In genomic region chr10:54040261-54041165, GRCm38 (mm10) we compare ENCODE assay signal across 8 mouse cellular contexts. TPM values are rescaled to one million over a fixed set of nuclear protein-coding genes. Genes with fewer than 3 reads are reported as not detected.
DNase-seq lines count a peak whose midpoint lies in the region; ATAC-seq lines count a peak whose summit lies in the region.

No protein-coding gene starts in this region.

- H3K27me3 ChIP-seq in embryonic facial prominence, embryonic 14.5 days (replicated peaks; ENCODE audit: control insufficient read depth, insufficient read depth, low read length), result no peaks in the 10 kb centered on the region
- no peaks in the 10 kb centered on the region for H3K27me3 ChIP-seq in embryonic facial prominence, embryonic 10.5 days (replicated peaks; ENCODE audit: low read depth, poor library complexity, severe bottlenecking)

- 74% methylated on average over 11 of the region's 11 CpGs for WGBS in embryonic facial prominence, embryonic 14.5 days
- 86% methylated on average over 11 of the region's 11 CpGs for WGBS in embryonic facial prominence, embryonic 10.5 days

- no peaks in the 10 kb centered on the region for H3K36me3 ChIP-seq in embryonic facial prominence, embryonic 14.5 days (ENCODE audit: control insufficient read depth, insufficient read depth, low read length)
- no peaks in the 10 kb centered on the region for H3K36me3 ChIP-seq in embryonic facial prominence, embryonic 10.5 days (replicated peaks)

- no peaks in the 10 kb centered on the region for H3K9me3 ChIP-seq in embryonic facial prominence, embryonic 14.5 days (ENCODE audit: control insufficient read depth, low read length)
- no peaks in the 10 kb centered on the region for H3K9me3 ChIP-seq in embryonic facial prominence, embryonic 10.5 days

- DNase-seq in embryonic facial prominence, embryonic 14.5 days (ENCODE audit: low spot score), result peak; percentile 47
- no peak for DNase-seq in embryonic facial prominence, embryonic 10.5 days (ENCODE audit: low spot score)
- peak; percentile 86 for DNase-seq in 416B (ENCODE audit: low read depth)
- DNase-seq in fibroblast of lung, adult 2 months (ENCODE audit: low read depth), result peak; percentile 68
- peak; percentile 48 to 60 for DNase-seq in left cerebral cortex, postnatal 36 days (ENCODE audit: low spot score in 2 of 2)
- peak; percentile 66 to 73 for DNase-seq in natural killer cell, adult 2 months (ENCODE audit: low spot score in 2 of 2)
- DNase-seq in thymus, postnatal 36 days, result peak; percentile 57 to 60
- DNase-seq in adrenal gland, adult 8-10 months, result no peak

- no peak overlapping the region for H3K4me2 ChIP-seq in embryonic facial prominence, embryonic 14.5 days (ENCODE audit: low read depth, low read length)

- H3K27ac ChIP-seq in embryonic facial prominence, embryonic 14.5 days (replicated peaks; ENCODE audit: low read depth, low read length), result peak overlapping the region; percentile 40; the same call in 1 of the 2 replicates
- no peak overlapping the region; the same call in 1 of the 2 replicates for H3K27ac ChIP-seq in embryonic facial prominence, embryonic 10.5 days (replicated peaks)

- no peak overlapping the region for H3K4me3 ChIP-seq in embryonic facial prominence, embryonic 14.5 days (ENCODE audit: low read depth, low read length)
- H3K4me3 ChIP-seq in embryonic facial prominence, embryonic 10.5 days, result no peak overlapping the region

- no peaks in the 10 kb centered on the region for H3K4me1 ChIP-seq in embryonic facial prominence, embryonic 14.5 days (ENCODE audit: control insufficient read depth, insufficient read depth, low read length)
- no peaks in the 10 kb centered on the region for H3K4me1 ChIP-seq in embryonic facial prominence, embryonic 10.5 days

- no peak for ATAC-seq in embryonic facial prominence, embryonic 14.5 days (ENCODE audit: low read depth)

- intact Hi-C loops in left cerebral cortex, postnatal 36 days (cut with DNase I), result no loop called here

- H3K9ac ChIP-seq in embryonic facial prominence, embryonic 14.5 days (ENCODE audit: low read depth, low read length), result no peak overlapping the region

RNA-seq across cellular contexts. Expression of gene Man1a, which starts 35.9 kb away (rescaled TPM):
- 11.3 and 12.8 TPM in 2 replicates for polyA plus RNA-seq in embryonic facial prominence, embryonic 14.5 days (2014; fragmentation: Nextera tagmentation; extraction: Ambion mirVana)
- polyA plus RNA-seq in embryonic facial prominence, embryonic 10.5 days (2016; fragmentation: Nextera tagmentation; extraction: Ambion mirVana), result 1.7 and 1.9 TPM in 2 replicates
- total RNA-seq in left cerebral cortex, postnatal 36 days (2021), result 10 to 100 TPM; 28.5 TPM
- total RNA-seq in adrenal gland, adult 8-10 months (2022), result 100 to 1,000 TPM in 2 of 4 experiments, 10 to 100 TPM in 2; 21.9 to 151 (median 82.6) TPM

Comparison
In these comparisons a context has a peak if more than half of its experiments do, and no peak if none do; other contexts are left out.
1. DNase-seq: peak in embryonic facial prominence, embryonic 14.5 days (single experiment), 416B (single experiment), fibroblast of lung, adult 2 months (single experiment), left cerebral cortex, postnatal 36 days (2 of 2), natural killer cell, adult 2 months (2 of 2) and thymus, postnatal 36 days (2 of 2); none in embryonic facial prominence, embryonic 10.5 days (single experiment) and adrenal gland, adult 8-10 months (single experiment).